Mouse (Mus musculus): ENCODE measurements around the gene Grin1. TPM values are rescaled to one million over a fixed set of nuclear protein-coding genes. Genes with fewer than 3 reads are reported as not detected.

Grin1 gene
- total and polyA plus RNA-seq, 2 experiments from 2014 or later = 69.5 to 156 TPM

DNA sequence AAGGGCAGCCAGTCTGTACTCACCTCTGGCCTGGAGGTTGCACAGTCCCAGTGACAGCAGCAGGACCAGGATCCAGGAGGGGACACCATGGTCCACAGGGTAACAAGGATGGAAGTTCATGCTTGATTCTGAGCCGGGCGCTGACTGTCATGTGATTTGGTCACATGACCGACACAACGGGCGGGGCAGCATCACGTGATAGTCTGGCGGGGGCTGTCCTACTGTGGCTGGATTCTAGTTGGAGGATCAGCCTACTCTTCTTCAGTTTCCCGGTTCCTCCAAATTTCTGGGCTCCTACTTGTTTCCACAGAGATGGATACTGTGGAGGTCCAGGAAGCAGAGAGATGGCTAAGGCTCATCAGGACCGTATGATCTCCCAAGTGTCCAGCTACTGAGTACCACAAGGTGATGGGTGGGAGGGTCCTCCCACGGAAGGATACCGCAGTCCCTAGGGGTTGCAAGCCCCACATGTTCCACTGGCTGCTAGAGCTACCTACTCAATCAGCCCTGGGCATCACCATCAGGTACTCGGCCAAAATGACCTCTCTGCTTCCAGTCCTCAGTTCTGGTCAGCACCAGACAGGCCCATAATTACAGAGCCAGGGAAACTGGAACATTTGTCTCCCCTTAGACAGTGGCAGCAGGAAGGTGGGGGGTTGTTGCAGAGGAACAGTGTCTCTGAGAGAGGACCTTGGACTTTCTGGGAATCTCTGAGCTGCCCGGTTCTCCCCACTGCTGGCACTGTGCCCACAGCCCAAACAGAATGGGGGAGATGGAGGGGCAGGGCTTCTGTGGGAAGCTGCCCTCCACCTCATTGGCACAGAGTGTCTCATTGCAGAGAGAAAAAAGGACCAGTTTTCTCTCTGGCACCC lies 37.5 kb upstream of the Grin1 start, which contains the start of gene Dpp7:
Gene Dpp7, minus strand, starts transcription at position 152 of the 872 bp plus-strand sequence.
- peak; percentile 88 for ATAC-seq
- Histone ChIP-seq H3K27ac (peak within 1 kb of the TSS; percentile 51; the same call in 1 of the 2 replicates), H3K27me3 (ENCODE audit: insufficient read depth, low read length) (no peaks in the 10 kb centered on the region)

GRCm38 (mm10) chr2:25355419-25356066 lies 36.6 kb upstream of the Grin1 start:
- 0 out of 2 replicates have a peak, but pooled peaks have one; percentile 31 for ATAC-seq
- H3K4me2 ChIP-seq (ENCODE audit: low read depth, low read length) = peak overlapping the region; percentile 92
- 43% methylated on average over 18 of the region's 18 CpGs for WGBS

More for the DNA sequence above, 37.5 kb upstream of the Grin1 start, which contains the start of gene Dpp7:
- Histone ChIP-seq H3K4me2 (ENCODE audit: low read depth, low read length) (peak within 1 kb of the TSS; percentile 92), H3K9me3 (ENCODE audit: low read length) (no peaks in the 10 kb centered on the region), H3K4me1 (ENCODE audit: insufficient read depth, low read length) (peaks cover 18% of the 10 kb centered on the region), H3K4me3 (ENCODE audit: low read length) (peak within 1 kb of the TSS; percentile 49), H3K36me3 (ENCODE audit: insufficient read depth, low read length) (peaks cover 22% of the 10 kb centered on the region), H3K9ac (replicated peaks; ENCODE audit: low read length) (peak within 1 kb of the TSS; percentile 53)
- TF ChIP-seq CTCF (IDR thresholded peaks at IDR 0.05; ENCODE audit: low read depth) = no peak
- DNase-seq (ENCODE audit: low spot score) = peak; percentile 93
- 2% methylated on average over 13 of the region's 13 CpGs for WGBS

DNA sequence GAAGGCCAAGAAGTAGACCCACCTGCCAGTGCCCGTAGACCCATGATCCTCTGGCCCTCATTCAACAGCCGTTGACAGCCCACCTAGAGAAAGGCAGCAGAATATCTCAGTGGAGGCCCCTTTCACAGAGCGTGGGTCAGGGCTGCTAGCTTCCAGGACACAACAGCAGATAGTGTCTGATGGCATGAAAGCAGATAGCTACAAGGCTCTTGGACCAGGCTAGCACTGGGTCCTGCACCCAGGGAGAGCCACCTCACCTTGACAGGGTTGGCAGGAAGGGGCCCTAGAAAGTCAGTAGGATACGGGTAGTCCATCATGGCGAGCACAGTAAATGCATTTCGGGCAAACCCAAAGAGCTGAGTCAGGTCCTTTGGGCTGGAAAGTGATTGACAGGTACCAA lies 35.2 kb upstream of the Grin1 start:
- H3K27me3 ChIP-seq (ENCODE audit: insufficient read depth, low read length) = no peaks in the 10 kb centered on the region
- DNase-seq (ENCODE audit: low spot score) (no peak), ATAC-seq (no peak)
- H3K4me2 ChIP-seq (ENCODE audit: low read depth, low read length) = no peak overlapping the region
- H3K4me3 ChIP-seq (ENCODE audit: low read length) = no peak overlapping the region
- H3K9me3 ChIP-seq (ENCODE audit: low read length) = no peaks in the 10 kb centered on the region
- no peak for TF ChIP-seq CTCF (IDR thresholded peaks at IDR 0.05; ENCODE audit: low read depth)
- H3K36me3 ChIP-seq (ENCODE audit: insufficient read depth, low read length) = peaks cover 42% of the 10 kb centered on the region
- H3K4me1 ChIP-seq (ENCODE audit: insufficient read depth, low read length) = peaks cover 18% of the 10 kb centered on the region
- H3K27ac ChIP-seq = no peak overlapping the region
- H3K9ac ChIP-seq (replicated peaks; ENCODE audit: low read length) = no peak overlapping the region
- WGBS = 89% methylated on average over 6 of the region's 6 CpGs

More at GRCm38 (mm10) chr2:25355419-25356066, 36.6 kb upstream of the Grin1 start:
- Histone ChIP-seq H3K4me3 (ENCODE audit: low read length) (peak overlapping the region; percentile 49), H3K9me3 (ENCODE audit: low read length) (no peaks in the 10 kb centered on the region), H3K9ac (replicated peaks; ENCODE audit: low read length) (peak overlapping the region; percentile 53; the same call in 1 of the 2 replicates), H3K36me3 (ENCODE audit: insufficient read depth, low read length) (peaks cover 29% of the 10 kb centered on the region), H3K4me1 (ENCODE audit: insufficient read depth, low read length) (peaks cover 18% of the 10 kb centered on the region), H3K27me3 (ENCODE audit: insufficient read depth, low read length) (no peaks in the 10 kb centered on the region), H3K27ac (no peak overlapping the region)
- TF ChIP-seq CTCF (IDR thresholded peaks at IDR 0.05; ENCODE audit: low read depth) = no peak
- DNase-seq (ENCODE audit: low spot score) = no peak

DNA sequence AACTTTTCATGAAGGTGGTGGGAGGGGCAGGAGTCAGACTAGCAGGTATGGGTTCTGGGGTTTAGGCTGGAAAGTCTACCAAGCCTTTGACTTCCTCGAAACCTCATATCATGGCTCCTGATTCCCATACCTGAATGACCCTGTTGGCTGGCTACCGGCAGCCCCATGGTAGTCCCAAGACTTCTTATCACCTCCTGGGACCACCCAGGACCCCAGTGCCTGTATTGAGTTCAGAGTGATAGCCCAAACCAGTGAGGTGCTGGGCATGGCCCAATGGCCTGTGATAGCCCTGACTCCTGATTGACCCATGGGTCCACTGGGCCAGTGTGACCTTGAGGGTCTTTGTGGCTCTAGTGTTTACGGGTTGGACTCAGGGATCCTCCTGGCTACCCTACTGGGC lies 31.7 kb upstream of the Grin1 start:
- no peak for TF ChIP-seq CTCF (IDR thresholded peaks at IDR 0.05; ENCODE audit: low read depth)
- Histone ChIP-seq H3K4me2 (ENCODE audit: low read depth, low read length) (no peak overlapping the region), H3K36me3 (ENCODE audit: insufficient read depth, low read length) (peaks cover 74% of the 10 kb centered on the region), H3K4me3 (ENCODE audit: low read length) (no peak overlapping the region), H3K27ac (no peak overlapping the region), H3K9ac (replicated peaks; ENCODE audit: low read length) (no peak overlapping the region), H3K27me3 (ENCODE audit: insufficient read depth, low read length) (no peaks in the 10 kb centered on the region), H3K4me1 (ENCODE audit: insufficient read depth, low read length) (peaks cover 8% of the 10 kb centered on the region), H3K9me3 (ENCODE audit: low read length) (no peaks in the 10 kb centered on the region)
- 97% methylated on average over 3 of the region's 3 CpGs for WGBS
- no peak for DNase-seq (ENCODE audit: low spot score)
- no peak for ATAC-seq

DNA sequence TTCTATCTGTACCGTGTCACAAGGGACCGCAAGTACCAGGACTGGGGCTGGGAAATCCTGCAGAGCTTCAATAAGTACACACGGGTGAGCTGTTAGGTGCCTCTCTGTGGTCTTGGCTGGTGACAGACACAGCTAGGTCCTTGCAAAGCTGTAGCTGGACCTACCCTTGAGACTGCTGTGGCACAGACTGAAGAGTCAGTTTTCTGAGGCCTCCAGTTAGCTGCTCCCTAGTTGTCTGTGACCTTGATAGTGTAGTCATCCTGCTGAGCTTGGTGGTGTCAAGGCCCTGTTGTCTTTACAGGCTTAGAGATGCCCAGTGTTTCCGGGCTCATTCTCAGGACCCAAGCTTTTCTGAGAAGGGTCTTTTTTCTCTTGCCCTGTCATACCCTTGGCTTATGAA lies 30.5 kb upstream of the Grin1 start:
- TF ChIP-seq CTCF (IDR thresholded peaks at IDR 0.05; ENCODE audit: low read depth) = no peak
- H3K36me3 ChIP-seq (ENCODE audit: insufficient read depth, low read length) = peaks cover 85% of the 10 kb centered on the region
- H3K4me3 ChIP-seq (ENCODE audit: low read length) = no peak overlapping the region
- no peak overlapping the region for H3K4me2 ChIP-seq (ENCODE audit: low read depth, low read length)
- 98% methylated on average over 4 of the region's 4 CpGs for WGBS
- H3K9ac ChIP-seq (replicated peaks; ENCODE audit: low read length) = no peak overlapping the region
- no peaks in the 10 kb centered on the region for H3K9me3 ChIP-seq (ENCODE audit: low read length)
- H3K27me3 ChIP-seq (ENCODE audit: insufficient read depth, low read length) = no peaks in the 10 kb centered on the region
- DNase-seq (ENCODE audit: low spot score) (no peak), ATAC-seq (no peak)
- H3K4me1 ChIP-seq (ENCODE audit: insufficient read depth, low read length) = no peaks in the 10 kb centered on the region
- H3K27ac ChIP-seq = no peak overlapping the region

DNA sequence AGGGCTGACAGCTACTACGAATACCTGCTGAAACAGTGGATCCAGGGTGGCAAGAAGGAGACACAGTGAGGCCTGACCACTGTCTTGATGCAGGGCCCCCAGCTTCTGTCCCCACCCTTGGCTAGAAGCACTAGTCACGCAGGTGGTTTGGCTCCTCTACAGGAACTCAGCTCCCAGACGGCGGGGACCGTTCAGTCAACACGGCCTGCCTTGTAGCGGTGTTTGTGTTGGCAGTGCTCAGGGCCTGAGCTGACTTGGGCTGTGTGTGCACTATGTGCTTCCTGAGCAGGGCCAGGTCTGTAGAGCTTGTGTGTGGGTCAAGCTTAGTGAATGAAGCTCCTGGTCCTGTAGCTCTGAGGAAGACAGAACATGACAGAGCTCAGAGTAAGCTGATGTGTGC lies 29.2 kb upstream of the Grin1 start:
- no peak for TF ChIP-seq CTCF (IDR thresholded peaks at IDR 0.05; ENCODE audit: low read depth)
- H3K9ac ChIP-seq (replicated peaks; ENCODE audit: low read length) = no peak overlapping the region
- no peak overlapping the region for H3K4me3 ChIP-seq (ENCODE audit: low read length)
- ATAC-seq (no peak), DNase-seq (ENCODE audit: low spot score) (no peak)
- H3K27me3 ChIP-seq (ENCODE audit: insufficient read depth, low read length) = no peaks in the 10 kb centered on the region
- whole genome bisulfite sequencing = 91% methylated on average over 7 of the region's 7 CpGs
- peaks cover 90% of the 10 kb centered on the region for H3K36me3 ChIP-seq (ENCODE audit: insufficient read depth, low read length)
- H3K4me1 ChIP-seq (ENCODE audit: insufficient read depth, low read length) = no peaks in the 10 kb centered on the region
- no peak overlapping the region for H3K4me2 ChIP-seq (ENCODE audit: low read depth, low read length)
- H3K27ac ChIP-seq = no peak overlapping the region
- H3K9me3 ChIP-seq (ENCODE audit: low read length) = no peaks in the 10 kb centered on the region

Data from hindbrain, postnatal 0 days (tissue).